Mouse (Mus musculus) stomach, postnatal 0 days (tissue): ENCODE data around the gene Ctdspl.

Experiments used
- CTCF ChIP-seq: IDR thresholded peaks from 2 replicates; pipeline ENCODE4 v1.5.1; 2016; ENCODE audit warnings: antibody characterized with exemption, low read depth, mild to moderate bottlenecking, moderate library complexity
- EP300 ChIP-seq: optimal IDR thresholded peaks from 2 replicates; pipeline ENCODE3; 2016; ENCODE audit warnings: antibody characterized with exemption

DNA sequence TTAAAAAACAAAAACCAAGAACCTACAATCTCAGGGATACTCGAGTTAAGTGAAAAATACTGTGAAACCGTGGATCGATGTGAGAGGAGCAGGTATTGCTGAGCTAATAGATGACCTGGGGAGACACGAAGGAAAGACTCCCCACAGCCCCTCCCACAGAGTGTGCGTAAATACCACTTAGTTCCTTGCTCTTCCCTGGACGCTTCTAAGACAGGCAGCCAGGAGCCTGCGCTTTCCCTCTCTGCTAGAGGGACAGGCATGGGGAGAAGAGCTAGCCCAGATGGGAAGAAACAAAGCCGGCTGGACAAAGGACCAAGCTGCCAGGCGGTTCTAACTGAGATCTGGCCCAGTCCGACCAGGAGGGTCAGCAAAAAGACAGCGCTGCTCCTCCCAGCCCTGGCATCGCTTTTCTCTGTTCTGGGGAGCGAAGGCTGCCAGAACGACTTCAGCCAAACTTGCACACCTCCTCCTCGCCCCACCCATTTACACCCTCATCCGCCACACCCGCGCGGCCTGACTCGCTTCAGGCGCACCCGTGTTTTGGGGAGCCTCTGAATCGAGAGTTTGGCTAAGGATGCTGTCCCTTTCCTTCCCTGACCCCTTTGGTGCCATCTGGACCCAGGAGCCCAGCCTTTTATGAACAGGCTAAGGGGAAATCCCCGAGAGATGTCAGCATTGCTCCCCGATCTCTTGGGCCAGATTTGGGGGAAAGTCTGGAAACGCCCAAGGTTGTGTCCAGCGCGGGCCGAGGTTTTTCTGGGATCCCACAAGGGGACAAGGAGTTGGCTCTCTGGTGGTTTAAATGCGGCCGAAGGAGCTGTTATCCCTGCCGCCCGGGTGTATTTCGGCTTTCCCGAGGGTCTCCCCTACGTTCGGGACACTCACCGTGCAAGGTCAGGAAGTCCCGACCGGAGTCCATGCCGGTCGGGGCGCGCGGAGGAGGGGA is 166.5 kb downstream of the Ctdspl start:
- TF ChIP-seq CTCF (no peak), EP300 (no peak)
